Mouse (Mus musculus) G1E (cell line): ENCODE measurements around the gene Cib3.

Experiments used
- CTCF ChIP-seq: IDR thresholded peaks from 2 replicates; pipeline ENCODE4 v1.5.1; 2012; ENCODE audit warnings: low read depth, low read length, inconsistent platforms, mixed read lengths
- TAL1 ChIP-seq: conservative IDR thresholded peaks from 2 replicates; pipeline ENCODE4 v1.6.1; 2012; ENCODE audit warnings: low read depth, low read length, inconsistent platforms, mixed read lengths

DNA sequence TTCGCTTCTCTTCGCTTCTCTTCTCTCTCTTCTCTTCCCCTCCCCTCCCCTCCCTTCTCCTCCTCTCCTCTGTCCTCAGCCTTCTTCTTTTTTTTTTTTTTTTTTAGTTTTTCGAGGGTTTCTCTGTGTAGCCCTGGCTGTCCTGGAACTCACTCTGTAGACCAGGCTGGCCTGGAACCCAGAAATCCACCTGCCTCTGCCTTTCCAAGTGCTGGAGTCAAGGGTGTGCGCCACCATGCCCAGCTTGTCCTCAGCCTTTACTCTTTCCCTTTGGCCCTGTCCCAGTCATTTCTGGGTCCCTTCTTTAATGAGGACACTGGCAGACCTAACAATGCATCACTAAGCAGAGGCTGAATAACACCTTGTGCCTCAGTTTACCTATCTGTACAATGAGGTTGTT lies 899 bp upstream of the Cib3 start, which contains the start of gene Gm11034:
- TF ChIP-seq CTCF (no peak), TAL1 (no peak)
